Mouse (Mus musculus): ENCODE data around the gene Gne. TPM values are rescaled to one million over a fixed set of nuclear protein-coding genes. Genes with fewer than 3 reads are reported as not detected.

Gene Gne
- polyA plus RNA-seq, 1 experiment from 2014 or later = 14.6 TPM

DNA sequence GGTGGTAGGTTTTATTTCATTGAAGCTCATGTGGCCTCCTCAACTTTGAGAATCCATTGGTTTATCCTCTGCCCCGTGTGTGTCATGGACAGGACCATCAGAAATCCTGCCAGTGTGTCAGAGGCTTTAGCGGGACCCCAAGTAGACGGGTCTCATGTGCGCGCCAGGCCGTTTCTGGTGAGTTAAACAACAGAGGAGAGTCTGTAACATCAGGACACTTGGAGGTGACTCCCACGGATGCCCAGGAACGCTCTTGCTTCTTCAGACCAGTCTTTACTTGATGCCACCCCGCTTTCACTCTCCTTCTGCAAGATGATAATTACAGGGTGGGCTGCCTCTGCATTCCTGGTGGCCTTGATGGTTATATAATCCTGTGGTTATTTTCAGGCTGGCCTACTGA lies 60.3 kb downstream of the Gne start:
- 93% methylated on average over 9 of the region's 9 CpGs for WGBS (ENCODE audit: missing documents)
- Histone ChIP-seq H3K27ac (no peak overlapping the region), H3K36me3 (ENCODE audit: inconsistent target) (peaks cover 99% of the 10 kb centered on the region), H3K79me2 (ENCODE audit: inconsistent target) (peaks cover 100% of the 10 kb centered on the region), H3K4me3 (ENCODE audit: inconsistent target) (no peak overlapping the region)

DNA sequence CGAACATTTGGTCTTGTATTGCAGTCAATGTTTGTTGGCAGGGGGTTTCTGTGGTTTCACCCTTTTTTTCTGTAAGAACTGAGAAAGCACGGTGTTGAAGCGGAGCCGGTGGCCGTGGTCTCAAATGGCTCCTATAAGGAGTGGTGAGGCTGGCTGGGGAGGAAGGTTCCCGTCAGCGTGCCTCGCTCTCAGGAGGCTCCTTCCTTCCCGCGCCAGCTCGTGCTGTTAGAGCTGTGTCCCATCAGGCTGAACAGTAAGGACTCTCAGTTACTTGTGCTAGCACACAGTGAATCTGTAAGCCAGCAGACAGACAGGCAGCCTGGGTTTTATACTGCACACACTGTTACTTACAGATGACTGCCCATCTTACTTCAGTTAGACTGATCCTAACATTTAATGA lies 61.2 kb downstream of the Gne start:
- H3K27ac ChIP-seq = no peak overlapping the region
- 87% methylated on average over 11 of the region's 11 CpGs for WGBS (ENCODE audit: missing documents)

DNA sequence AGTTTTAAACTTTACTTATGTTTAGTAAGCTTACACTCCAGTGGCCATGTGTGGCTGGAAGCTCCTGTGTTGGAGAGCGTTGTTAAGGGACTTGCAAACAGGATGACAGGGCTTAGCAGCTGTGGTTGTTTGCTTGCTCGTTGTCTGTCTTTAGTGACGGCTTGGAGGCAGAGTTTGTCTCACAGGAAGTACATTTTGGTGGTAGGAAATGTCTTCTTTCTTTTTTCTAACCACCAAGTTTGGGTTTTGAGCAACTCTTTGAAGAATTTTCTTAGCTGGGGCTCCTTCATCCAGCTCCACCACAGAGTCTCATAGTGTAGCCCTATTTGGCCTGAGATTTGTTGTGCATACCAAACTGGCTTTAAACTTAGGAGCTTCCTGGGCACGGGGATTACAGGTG lies 61.7 kb downstream of the Gne start:
- Histone ChIP-seq H3K27ac (no peak overlapping the region), H3K4me3 (ENCODE audit: inconsistent target) (no peak overlapping the region), H3K36me3 (ENCODE audit: inconsistent target) (peaks cover 94% of the 10 kb centered on the region), H3K79me2 (ENCODE audit: inconsistent target) (peaks cover 100% of the 10 kb centered on the region)
- 41% methylated on average over 4 of the region's 4 CpGs for WGBS (ENCODE audit: missing documents)

More for the DNA sequence above, 61.2 kb downstream of the Gne start:
- H3K79me2 ChIP-seq (ENCODE audit: inconsistent target) = peaks cover 100% of the 10 kb centered on the region
- no peak overlapping the region for H3K4me3 ChIP-seq (ENCODE audit: inconsistent target)
- peaks cover 98% of the 10 kb centered on the region for H3K36me3 ChIP-seq (ENCODE audit: inconsistent target)

DNA sequence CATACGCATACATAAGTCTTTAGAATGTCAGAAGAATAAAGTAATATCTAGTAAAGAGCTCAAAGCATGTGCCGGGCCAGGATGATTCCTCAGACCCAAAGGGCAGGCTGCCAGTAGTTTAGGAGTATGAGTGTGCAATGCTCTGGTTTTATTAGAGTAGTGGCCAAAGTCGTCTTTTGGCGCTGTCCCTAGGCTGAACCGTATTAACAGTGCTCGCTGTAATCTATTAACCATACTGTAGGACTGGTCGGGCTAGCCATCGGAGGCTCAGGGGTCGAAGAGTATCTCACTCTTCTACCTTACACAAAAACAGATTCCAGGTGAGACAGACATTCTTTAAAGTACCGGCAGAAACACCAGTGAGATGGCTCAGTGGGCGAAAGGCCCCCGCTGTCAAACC lies 67.2 kb downstream of the Gne start:
- peaks cover 94% of the 10 kb centered on the region for H3K79me2 ChIP-seq (ENCODE audit: inconsistent target)
- peak overlapping the region; percentile 90 for H3K27ac ChIP-seq
- H3K36me3 ChIP-seq (ENCODE audit: inconsistent target) = peaks cover 42% of the 10 kb centered on the region
- 96% methylated on average over 12 of the region's 12 CpGs for WGBS (ENCODE audit: missing documents)
- peak overlapping the region; percentile 94; the same call in 1 of the 2 replicates for H3K4me3 ChIP-seq (ENCODE audit: inconsistent target)

DNA sequence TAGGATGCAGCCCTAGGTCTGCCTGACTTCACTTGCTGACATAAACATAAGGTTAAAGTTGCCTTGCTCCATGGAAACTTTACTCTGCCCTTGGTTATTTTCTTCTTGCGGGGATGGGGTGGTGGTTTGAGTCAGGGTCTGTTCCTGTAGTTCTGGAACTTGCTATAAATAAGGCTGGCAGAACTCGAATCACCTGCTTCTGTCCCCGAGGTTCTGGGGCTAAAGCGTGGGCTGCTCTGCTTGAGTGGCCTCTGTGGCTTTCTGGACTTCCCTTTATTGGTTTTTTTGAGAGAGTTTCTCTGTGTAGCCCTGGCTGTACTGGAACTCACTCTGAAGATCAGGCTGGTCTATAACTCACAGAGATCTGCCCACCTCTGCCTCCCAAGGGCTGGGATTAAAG lies 67.9 kb downstream of the Gne start:
- 5% methylated on average over 4 of the region's 4 CpGs for WGBS (ENCODE audit: missing documents)
- H3K79me2 ChIP-seq (ENCODE audit: inconsistent target) = peaks cover 94% of the 10 kb centered on the region
- H3K36me3 ChIP-seq (ENCODE audit: inconsistent target) = peaks cover 35% of the 10 kb centered on the region
- H3K27ac ChIP-seq = peak overlapping the region; percentile 90
- peak overlapping the region; percentile 94 for H3K4me3 ChIP-seq (ENCODE audit: inconsistent target)

DNA sequence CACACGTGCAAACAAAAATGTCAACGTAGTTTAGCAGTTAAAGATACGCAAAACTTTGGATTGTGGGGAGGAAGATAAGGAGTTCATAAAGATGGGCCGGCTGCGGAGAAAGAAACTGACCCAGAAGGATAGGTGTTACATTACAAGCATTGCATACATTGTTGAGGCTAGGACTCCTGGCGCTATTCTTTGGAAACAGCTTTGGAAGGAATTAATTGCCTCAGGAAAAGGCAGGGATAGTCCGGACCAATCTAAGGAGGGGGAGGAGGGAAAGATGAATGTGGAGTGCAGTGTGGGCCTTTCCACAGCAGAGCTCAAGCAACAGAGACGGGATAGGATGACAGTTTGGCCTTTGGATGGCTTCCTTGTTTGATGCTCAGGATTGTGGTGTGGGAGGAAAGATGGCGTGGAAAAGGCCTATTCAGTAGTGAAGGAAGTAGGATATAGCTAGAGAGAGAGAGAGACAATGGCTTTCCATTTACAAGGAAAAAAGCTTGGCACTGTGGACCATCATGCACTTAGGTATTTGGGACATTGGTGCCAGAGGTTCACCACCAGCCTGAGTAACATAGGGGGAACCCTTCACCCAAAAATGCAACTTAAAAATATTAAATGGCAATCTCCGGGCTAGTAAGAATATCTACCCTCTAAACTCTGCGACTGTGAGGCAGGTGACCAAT lies 70.4 kb downstream of the Gne start:
- Histone ChIP-seq H3K79me2 (ENCODE audit: inconsistent target) (peaks cover 72% of the 10 kb centered on the region), H3K4me3 (ENCODE audit: inconsistent target) (peak overlapping the region; percentile 94), H3K27ac (peak overlapping the region; percentile 90), H3K36me3 (ENCODE audit: inconsistent target) (peaks cover 10% of the 10 kb centered on the region; the same call in 1 of the 2 replicates)
- 19% methylated on average over 11 of the region's 11 CpGs for WGBS (ENCODE audit: missing documents)

DNA sequence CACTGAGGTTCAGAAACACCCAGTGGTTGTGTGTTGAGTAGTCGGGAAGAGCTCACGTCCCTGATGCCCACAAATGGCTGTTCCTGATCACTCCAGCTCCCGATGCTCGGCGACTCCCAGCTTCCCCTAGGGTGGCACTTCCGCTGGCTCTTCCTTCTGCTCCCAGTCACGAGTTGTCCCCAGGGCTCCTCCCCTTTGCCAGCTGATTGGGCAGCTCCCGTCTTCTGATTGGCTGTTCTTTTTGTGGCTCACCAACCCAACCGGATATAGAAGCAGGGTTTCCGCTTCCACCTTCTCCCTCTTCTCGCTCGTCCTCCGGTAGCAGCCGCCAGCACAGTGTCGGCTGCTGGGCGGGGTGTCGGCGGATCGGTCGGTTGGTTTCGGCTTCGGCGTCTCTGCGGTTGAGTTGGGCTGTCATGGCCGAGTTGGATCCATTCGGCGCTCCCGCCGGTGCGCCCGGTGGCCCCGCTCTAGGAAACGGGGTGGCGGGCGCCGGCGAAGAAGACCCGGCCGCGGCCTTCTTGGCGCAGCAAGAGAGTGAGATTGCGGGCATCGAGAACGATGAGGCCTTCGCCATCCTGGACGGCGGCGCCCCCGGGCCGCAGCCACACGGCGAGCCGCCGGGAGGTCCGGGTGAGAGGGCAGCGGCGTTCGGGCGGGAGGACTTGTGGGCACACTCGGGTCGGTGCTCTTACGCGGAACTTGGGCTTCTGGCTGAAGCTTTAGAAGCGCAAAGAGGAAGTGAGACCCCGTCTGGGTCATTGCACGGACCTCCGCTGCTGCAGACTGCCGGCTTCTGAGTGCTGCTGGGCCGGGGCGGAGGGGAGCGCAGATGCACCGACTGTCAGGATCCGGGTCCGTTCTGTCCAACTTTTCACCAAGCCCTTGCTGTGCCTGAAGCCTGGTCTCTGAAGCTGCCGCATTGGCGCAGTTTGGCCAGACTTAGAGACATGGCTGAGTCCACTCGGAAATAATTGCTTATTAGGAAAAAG lies 71.3 kb downstream of the Gne start:
- under 1% methylated on average over 77 of the region's 77 CpGs for WGBS (ENCODE audit: missing documents)
- peaks cover 63% of the 10 kb centered on the region for H3K79me2 ChIP-seq (ENCODE audit: inconsistent target)
- peak overlapping the region; percentile 94 for H3K4me3 ChIP-seq (ENCODE audit: inconsistent target)
- H3K36me3 ChIP-seq (ENCODE audit: inconsistent target) = 0 out of 2 replicates have a peak, but pooled peaks cover 3% of the 10 kb centered on the region
- H3K27ac ChIP-seq = peak overlapping the region; percentile 90

DNA sequence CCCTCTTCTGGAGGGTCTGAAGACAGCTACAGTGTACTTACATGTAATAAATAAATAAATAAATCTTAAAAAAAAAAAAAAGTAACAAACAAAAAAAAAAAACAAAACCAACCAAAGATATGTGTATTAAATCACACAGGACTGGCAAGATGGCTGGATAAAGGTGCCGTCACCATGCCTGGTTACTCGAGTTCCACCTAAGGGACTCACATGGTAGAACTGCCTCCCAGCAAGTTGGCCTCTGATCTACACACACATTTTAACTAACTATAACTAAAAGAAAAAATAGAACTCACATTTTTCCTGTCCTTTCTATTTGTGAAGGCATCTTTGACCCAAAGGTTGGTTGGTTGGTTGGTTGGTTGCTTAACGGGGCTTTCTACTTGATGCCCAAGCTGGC lies 72.2 kb downstream of the Gne start:
- H3K36me3 ChIP-seq (ENCODE audit: inconsistent target) = no peaks in the 10 kb centered on the region
- H3K27ac ChIP-seq = peak overlapping the region; percentile 90
- H3K4me3 ChIP-seq (ENCODE audit: inconsistent target) = peak overlapping the region; percentile 94
- peaks cover 54% of the 10 kb centered on the region for H3K79me2 ChIP-seq (ENCODE audit: inconsistent target)
- 83% methylated on average over 3 of the region's 3 CpGs for WGBS (ENCODE audit: missing documents)

DNA sequence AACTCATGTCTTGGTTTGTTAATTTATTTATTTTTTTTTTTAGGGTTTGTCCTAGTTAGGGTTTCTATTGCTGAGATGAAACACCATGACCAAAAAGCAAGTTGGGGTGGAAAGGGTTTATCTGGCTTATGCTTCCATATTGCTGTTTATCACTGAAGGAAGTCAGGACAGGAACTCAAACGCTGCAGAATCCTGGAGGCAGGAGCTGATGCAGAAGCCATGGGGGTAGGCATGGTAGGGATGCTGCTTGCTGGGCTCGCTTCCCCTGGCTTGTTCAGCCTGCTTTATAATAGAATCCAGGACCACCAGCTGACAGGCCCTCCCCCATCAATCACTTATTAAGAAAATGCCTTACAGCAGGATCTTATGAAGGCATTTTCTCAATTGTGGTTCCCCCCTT lies 73.1 kb downstream of the Gne start:
- WGBS (ENCODE audit: missing documents) = 83% methylated on average over 2 of the region's 2 CpGs
- Histone ChIP-seq H3K36me3 (ENCODE audit: inconsistent target) (no peaks in the 10 kb centered on the region), H3K4me3 (ENCODE audit: inconsistent target) (no peak overlapping the region), H3K27ac (no peak overlapping the region), H3K79me2 (ENCODE audit: inconsistent target) (peaks cover 45% of the 10 kb centered on the region)

DNA sequence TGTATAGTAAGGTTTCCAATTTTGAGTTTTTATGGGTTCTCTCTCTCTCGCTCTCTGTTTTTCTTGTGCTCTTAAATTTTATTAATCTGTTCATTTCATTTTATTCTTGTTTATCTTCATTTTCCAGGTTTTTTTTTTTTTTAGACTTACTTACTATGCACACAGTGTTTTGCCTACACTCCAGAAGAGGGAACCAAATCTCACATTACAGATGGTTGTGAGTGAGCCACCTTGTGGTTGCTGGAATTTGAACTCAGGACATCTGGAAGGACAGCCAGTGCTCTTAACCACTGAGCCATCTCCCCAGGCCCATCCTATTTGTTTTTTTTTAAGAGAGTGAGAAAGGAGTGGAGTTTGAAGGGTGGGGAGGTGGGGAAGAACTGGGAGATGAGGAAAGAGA lies 73.8 kb downstream of the Gne start:
- no peak overlapping the region for H3K27ac ChIP-seq
- no peaks in the 10 kb centered on the region for H3K36me3 ChIP-seq (ENCODE audit: inconsistent target)
- H3K4me3 ChIP-seq (ENCODE audit: inconsistent target) = no peak overlapping the region
- H3K79me2 ChIP-seq (ENCODE audit: inconsistent target) = peaks cover 38% of the 10 kb centered on the region
- 100% methylated on average over 1 of the region's 1 CpGs for WGBS (ENCODE audit: missing documents)

DNA sequence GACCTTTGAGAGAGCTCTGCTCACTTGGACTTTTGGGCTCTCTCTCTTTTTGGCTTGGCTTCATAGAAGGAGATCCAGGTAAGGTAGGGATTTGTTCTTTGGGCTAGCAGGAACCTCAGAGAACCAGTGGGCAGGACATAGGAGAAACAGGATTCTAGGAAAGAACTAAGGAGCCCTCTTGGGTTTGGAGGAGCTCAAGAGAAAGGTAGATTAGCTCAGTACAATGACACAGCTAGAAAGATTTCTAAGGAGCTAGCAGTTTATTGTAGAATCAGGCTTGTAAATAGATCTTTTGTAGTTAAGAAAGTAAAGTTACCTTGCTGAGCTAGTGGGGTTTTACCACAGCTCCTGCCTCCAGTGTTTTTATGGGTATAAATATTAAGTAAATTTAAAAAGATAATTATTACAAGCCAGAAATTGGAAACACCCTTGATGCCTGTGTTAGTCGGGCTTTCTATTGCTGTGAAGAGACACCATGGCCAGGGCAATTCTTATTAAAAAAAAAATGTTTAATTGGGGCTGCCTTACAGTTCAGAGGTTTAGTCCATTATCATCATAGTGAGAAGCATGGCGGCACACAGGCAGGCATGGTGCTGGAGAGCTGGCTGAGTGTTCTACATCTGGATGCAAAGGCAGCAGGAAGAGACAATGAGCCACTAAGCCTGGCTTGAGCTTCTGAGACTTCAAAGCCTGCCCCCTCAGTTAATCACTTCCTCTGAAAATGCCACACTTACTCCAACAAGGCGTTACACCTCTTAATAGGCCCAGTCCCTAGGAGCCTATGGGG lies 79.2 kb downstream of the Gne start:
- Histone ChIP-seq H3K27ac (no peak overlapping the region), H3K4me3 (ENCODE audit: inconsistent target) (no peak overlapping the region), H3K79me2 (ENCODE audit: inconsistent target) (no peaks in the 10 kb centered on the region), H3K36me3 (ENCODE audit: inconsistent target) (no peaks in the 10 kb centered on the region)
- WGBS (ENCODE audit: missing documents) = 91% methylated on average over 3 of the region's 3 CpGs

DNA sequence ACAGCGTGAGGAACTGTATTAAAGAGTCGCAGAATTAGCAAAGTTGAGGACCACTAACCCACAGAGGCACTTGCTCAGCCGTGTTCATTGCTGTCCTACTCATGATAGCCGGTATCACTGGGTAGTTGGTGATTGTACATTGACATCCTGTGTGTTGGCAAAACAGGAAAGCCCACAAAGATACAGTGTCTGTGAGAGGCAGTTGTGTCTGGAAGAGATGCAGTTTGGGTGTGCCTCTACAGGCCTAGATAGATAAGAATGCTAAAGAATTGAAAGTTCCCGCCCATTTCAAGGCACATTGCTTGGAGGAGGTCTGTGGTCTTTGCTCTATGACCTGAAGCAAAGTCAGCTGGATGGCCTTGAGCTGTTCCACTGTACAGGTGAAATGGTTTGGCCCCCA lies 79.9 kb downstream of the Gne start, which contains the start of gene Clta:
TSS of gene Clta (plus strand) at position 327 of the 400 bp plus-strand sequence.
- H3K4me3 ChIP-seq (ENCODE audit: inconsistent target) = no peak within 1 kb of the TSS
- 94% methylated on average over 5 of the region's 5 CpGs for WGBS (ENCODE audit: missing documents)

DNA sequence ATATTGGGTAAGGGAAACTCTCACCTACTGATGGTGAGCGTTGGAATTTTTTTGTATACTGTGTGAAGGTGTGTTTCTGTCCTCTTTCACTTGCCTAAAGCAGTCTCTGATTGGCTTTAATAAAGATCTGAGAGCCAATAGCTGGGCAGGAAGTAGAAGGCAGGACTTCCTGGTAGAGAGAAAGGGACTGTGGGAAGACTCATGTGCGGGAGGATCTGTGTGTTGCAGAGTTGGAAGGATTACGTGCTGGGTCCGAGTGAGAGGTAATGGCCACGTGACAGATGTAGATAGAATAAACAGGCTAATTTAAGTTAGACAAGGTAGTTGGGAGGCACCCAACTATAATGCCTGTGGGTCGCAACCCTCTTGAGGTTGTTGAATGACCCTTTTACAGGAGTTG lies 80.4 kb downstream of the Gne start:
- Histone ChIP-seq H3K4me3 (ENCODE audit: inconsistent target) (no peak overlapping the region), H3K36me3 (ENCODE audit: inconsistent target) (no peaks in the 10 kb centered on the region), H3K27ac (no peak overlapping the region), H3K79me2 (ENCODE audit: inconsistent target) (no peaks in the 10 kb centered on the region)
- 97% methylated on average over 6 of the region's 6 CpGs for WGBS (ENCODE audit: missing documents)

More for the DNA sequence above, 79.9 kb downstream of the Gne start, which contains the start of gene Clta:
- no peaks in the 10 kb centered on the region for H3K36me3 ChIP-seq (ENCODE audit: inconsistent target)
- no peaks in the 10 kb centered on the region for H3K79me2 ChIP-seq (ENCODE audit: inconsistent target)
- H3K27ac ChIP-seq = no peak within 1 kb of the TSS

DNA sequence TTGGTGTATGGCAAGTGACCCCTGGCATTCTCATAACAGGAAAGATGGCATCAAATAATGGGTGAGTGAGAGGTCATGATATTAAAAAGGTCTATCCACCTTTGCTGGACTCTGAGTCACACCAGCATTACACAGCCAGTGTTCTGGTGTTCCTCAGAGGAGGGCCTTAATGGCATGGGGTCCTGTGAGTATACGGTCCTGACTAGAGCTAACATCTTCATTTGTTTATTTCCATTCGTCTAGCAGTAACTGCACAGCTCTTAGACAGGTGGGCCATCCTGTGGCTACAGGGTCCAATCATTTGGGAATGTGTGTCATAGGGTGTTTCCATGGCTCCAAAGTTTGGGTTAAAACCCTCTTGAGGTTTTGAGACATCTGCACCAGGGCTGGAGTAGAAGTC lies 89.6 kb downstream of the Gne start:
- no peaks in the 10 kb centered on the region for H3K36me3 ChIP-seq (ENCODE audit: inconsistent target)
- no peak overlapping the region for H3K27ac ChIP-seq
- H3K79me2 ChIP-seq (ENCODE audit: inconsistent target) = no peaks in the 10 kb centered on the region
- 88% methylated on average over 2 of the region's 2 CpGs for WGBS (ENCODE audit: missing documents)
- H3K4me3 ChIP-seq (ENCODE audit: inconsistent target) = no peak overlapping the region

Data from macrophage (primary cell).